Mouse (Mus musculus) lung, embryonic 14.5 days (tissue): Measurements from ENCODE around the gene Dxo. TPM values are rescaled to one million over a fixed set of nuclear protein-coding genes. Genes with fewer than 3 reads are reported as not detected.
"Not testable (repeated sequence)": the region's sequence is repeated elsewhere in the genome, so short reads cannot be mapped to it uniquely, and the experiment has no call there.

ENCODE experiments used
- ATAC-seq: fragments of 200-750 bp; cut with Nextera tagmentation; 2 replicates; pipeline ENCODE4 v1.8.0; 2017; ENCODE audit warnings: mild to moderate bottlenecking, moderate TSS enrichment, moderate library complexity; ENCODE audit not compliant: insufficient read depth
- DNase-seq: peaks from one replicate; pipeline ENCODE4 v3.0.0-alpha.2; 2015
- H3K27ac ChIP-seq: fragments of 300-500 bp; sonication (generic); 2 replicates; pipeline ENCODE4 v1.5.1; 2014; ENCODE audit warnings: low read depth, mild to moderate bottlenecking, moderate library complexity
- H3K27me3 ChIP-seq: fragments of 300-500 bp; sonication (generic); 2 replicates; pipeline ENCODE4 v1.6.1; 2014; ENCODE audit warnings: low read length, control low read depth; ENCODE audit not compliant: insufficient read depth
- H3K36me3 ChIP-seq: fragments of 300-500 bp; sonication (generic); 2 replicates; pipeline ENCODE4 v1.6.1; 2014; ENCODE audit warnings: control low read depth; ENCODE audit not compliant: insufficient read depth
- H3K4me1 ChIP-seq: fragments of 300-500 bp; sonication (generic); 2 replicates; pipeline ENCODE4 v1.6.1; 2014; ENCODE audit warnings: antibody characterized with exemption, control low read depth; ENCODE audit not compliant: insufficient read depth
- H3K4me2 ChIP-seq: fragments of 300-500 bp; sonication (generic); 2 replicates; pipeline ENCODE4 v1.6.1; 2014; ENCODE audit warnings: mild to moderate bottlenecking
- H3K4me3 ChIP-seq: fragments of 300-500 bp; sonication (generic); 2 replicates; pipeline ENCODE4 v1.5.1; 2014; ENCODE audit warnings: low read depth, low read length
- H3K9ac ChIP-seq: fragments of 300-500 bp; sonication (generic); 2 replicates; pipeline ENCODE4 v1.6.1; 2014
- H3K9me3 ChIP-seq: fragments of 300-500 bp; sonication (generic); 2 replicates; pipeline ENCODE4 v1.6.1; 2016; ENCODE audit warnings: low read depth, low read length, control low read depth
- CTCF ChIP-seq: IDR thresholded peaks from 2 replicates; pipeline ENCODE4 v1.5.1; 2016; ENCODE audit warnings: antibody characterized with exemption, low read depth
- WGBS: fragments of 180-500 bp; shearing (Covaris S2); extraction: QIAGEN DNeasy Blood & Tissue Kit; methylation state at CpG from one replicate; pipeline ENCODE4 v1.1.7; 2014; 5-methylcytosine and 5-hydroxymethylcytosine counted together
- polyA plus RNA-seq: library from polyadenylated mRNA; unstranded; fragments of >200 nt; fragmentation: Nextera tagmentation; extraction: Ambion mirVana; gene quantifications from 2 replicates; pipeline ENCODE4 v1.2.1, GENCODE M21; 2014

The Dxo gene
- polyA plus RNA-seq, 1 experiment from 2014 or later, result 71.5 TPM

DNA sequence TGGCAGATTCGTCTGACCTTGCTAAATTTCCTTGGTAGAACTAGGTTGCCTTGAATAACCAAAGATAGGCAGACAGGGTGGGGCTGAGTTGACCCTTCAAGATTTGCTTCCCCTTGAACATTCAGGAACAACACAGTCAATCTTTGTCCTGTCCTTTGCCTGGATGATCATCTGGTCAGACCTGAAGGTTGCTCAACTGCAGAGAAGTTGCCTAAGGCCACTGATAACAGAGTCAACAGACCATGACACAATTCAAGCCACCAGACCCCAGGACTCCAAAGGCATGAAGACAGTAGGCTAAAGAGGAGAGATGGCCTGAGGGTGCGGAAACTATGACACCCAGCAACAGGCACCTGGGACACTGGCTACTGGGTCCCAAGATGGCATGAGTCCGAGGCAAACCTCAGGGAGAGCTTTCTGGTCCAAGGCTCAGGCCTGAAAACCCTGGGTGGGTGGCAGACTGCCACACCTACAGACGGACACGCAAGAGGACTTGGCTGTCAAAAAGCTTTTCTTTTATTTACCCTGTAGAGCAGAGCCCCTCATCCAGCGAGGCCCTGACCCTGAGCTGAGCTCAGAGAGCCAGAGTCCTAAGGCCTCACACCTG lies 28.1 kb upstream of the Dxo start:
- ATAC-seq, result no peak

DNA sequence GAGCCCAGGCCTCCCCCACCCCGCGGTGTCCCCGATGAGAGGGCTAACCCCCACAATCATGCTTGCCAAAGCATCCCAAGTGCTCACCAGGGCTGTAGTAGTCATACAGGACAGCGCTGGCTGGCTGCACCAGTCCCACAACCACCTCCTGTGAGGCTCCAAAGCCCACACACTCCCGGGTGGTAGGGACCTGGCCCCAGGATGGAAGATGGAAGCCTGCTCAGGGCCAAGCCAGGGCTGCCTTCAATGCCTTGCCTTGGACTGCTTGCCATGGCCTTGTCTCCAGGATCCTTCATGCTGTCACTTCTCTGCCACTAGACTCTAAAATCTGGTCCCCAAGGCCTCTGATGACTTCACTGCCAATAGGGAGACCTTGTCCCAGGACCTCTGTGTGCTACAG lies 26.4 kb upstream of the Dxo start:
- H3K36me3 ChIP-seq, H3K27me3 ChIP-seq, H3K4me1 ChIP-seq, H3K9me3 ChIP-seq, H3K27ac ChIP-seq, DNase-seq, H3K9ac ChIP-seq, H3K4me2 ChIP-seq, H3K4me3 ChIP-seq, ATAC-seq: not testable (repeated sequence)
- WGBS, result 89% methylated on average over 5 of the region's 5 CpGs

More for the DNA sequence above, 28.1 kb upstream of the Dxo start:
- Histone ChIP-seq H3K9me3 (0 out of 2 replicates have a peak, but pooled peaks cover 7% of the 10 kb centered on the region), H3K36me3 (no peaks in the 10 kb centered on the region), H3K4me3 (no peak overlapping the region), H3K4me2 (no peak overlapping the region), H3K9ac (no peak overlapping the region), H3K27me3 (no peaks in the 10 kb centered on the region), H3K27ac (no peak overlapping the region), H3K4me1 (no peaks in the 10 kb centered on the region)
- no peak for TF ChIP-seq CTCF
- 77% methylated on average over 6 of the region's 6 CpGs for WGBS
- no peak for DNase-seq

DNA sequence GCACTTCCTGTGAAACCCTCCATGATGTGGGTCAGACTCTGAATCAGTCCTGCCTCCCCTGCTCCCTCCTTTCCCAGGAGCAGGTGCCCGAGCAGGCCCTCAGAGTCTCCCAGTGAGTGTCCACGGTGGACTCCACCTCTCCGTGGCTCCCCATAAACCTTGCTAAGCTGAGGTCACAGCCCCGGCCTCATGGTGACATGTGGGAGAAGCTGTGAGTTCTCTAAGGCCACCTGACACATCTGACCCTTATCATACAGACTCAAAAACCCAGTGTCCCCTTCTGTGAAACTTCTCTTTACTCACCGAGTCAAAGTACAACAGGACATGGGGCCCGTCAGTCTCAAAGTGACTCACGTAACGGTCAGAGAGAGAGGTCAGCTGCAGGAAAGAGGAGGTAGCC lies 26.0 kb upstream of the Dxo start:
- not testable (repeated sequence) for H3K9me3 ChIP-seq, H3K27ac ChIP-seq, H3K9ac ChIP-seq, H3K4me3 ChIP-seq, H3K36me3 ChIP-seq, ATAC-seq, DNase-seq, H3K4me1 ChIP-seq, H3K27me3 ChIP-seq, H3K4me2 ChIP-seq
- 63% methylated on average over 7 of the region's 8 CpGs for WGBS

DNA sequence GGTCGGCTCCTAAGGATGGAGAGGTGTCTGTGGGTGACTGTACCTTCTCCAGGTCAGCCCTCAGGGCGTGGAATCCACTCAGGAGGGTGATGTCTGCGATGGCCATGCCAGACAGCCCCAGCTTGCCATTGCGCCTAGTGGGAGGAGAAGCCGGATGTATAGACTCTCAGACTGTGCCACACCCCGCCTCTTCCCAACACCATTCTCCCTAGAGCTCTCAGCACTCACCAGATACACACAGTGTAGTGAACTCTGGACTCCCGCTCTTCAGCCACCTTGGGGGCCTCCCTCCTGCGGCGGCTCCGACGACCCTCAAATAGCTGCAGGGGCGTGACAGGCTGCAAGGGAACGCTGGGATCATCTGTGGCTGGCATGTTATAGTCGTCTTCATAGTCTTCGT lies 25.5 kb upstream of the Dxo start:
- Histone ChIP-seq H3K27ac (no peak overlapping the region), H3K9me3 (no peaks in the 10 kb centered on the region), H3K9ac (no peak overlapping the region), H3K4me3 (no peak overlapping the region), H3K4me1 (no peaks in the 10 kb centered on the region), H3K4me2 (no peak overlapping the region), H3K36me3 (no peaks in the 10 kb centered on the region), H3K27me3 (no peaks in the 10 kb centered on the region)
- WGBS, result 60% methylated on average over 15 of the region's 15 CpGs
- no peak for TF ChIP-seq CTCF
- ATAC-seq, result no peak
- DNase-seq, result no peak

DNA sequence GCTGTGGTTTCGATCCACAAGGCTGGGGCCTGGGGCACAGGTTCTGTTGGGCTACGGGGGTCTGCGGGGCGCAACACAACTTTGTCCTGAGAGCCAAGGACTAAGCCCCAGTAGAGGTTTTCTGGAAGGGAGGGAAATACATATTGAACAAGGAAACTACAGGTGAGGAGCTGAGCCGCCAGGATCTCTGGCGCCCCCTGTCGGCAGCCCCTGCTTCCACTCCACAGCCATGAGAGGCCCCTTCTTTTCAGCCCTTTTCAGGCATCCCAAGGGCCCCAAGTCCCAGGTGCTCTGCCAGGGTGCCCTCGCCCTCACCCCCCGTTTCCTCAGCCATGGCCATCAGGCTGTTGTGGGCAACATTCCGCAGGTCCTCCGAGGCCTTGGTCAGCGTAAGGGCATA lies 23.1 kb upstream of the Dxo start:
- H3K27me3 ChIP-seq, H3K9ac ChIP-seq, H3K27ac ChIP-seq, ATAC-seq, H3K36me3 ChIP-seq, H3K4me1 ChIP-seq, H3K4me3 ChIP-seq, H3K4me2 ChIP-seq, H3K9me3 ChIP-seq: not testable (repeated sequence)
- WGBS, result 62% methylated on average over 12 of the region's 12 CpGs
- peak; percentile 41 for DNase-seq
- TF ChIP-seq CTCF, result peak; percentile 71

DNA sequence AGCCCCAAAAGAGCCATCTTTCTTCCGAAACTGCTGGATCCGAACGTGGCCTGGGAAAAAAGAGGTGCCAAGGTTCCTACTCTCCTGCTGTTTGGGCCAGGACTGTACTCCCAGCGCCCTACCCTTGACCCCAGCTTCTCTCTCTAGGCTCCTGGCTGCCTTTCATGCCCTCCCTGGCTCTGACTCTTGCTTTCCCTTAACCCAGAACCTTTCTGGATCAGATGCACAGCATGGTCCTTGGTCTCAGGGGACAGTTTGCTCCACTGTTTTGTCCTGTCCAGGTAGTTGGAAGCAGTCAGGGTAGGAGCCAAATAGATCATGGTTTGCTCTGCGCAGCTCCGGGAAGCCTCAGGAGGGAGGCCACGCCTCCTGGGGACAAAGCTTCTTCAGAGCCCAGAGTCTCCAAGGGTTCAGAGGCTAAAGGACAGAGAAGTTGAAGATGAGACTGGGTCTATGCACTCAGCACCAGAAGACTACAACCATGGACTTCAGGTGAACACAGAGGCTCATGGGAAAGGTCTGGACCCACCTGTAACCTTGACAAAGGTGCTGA lies 21.9 kb upstream of the Dxo start:
- TF ChIP-seq CTCF, result no peak
- Histone ChIP-seq H3K9ac (no peak overlapping the region), H3K4me3 (no peak overlapping the region), H3K27me3 (no peaks in the 10 kb centered on the region), H3K36me3 (no peaks in the 10 kb centered on the region), H3K4me1 (no peaks in the 10 kb centered on the region), H3K4me2 (no peak overlapping the region), H3K9me3 (no peaks in the 10 kb centered on the region), H3K27ac (no peak overlapping the region)
- 77% methylated on average over 7 of the region's 7 CpGs for WGBS
- ATAC-seq, result no peak
- DNase-seq, result no peak

DNA sequence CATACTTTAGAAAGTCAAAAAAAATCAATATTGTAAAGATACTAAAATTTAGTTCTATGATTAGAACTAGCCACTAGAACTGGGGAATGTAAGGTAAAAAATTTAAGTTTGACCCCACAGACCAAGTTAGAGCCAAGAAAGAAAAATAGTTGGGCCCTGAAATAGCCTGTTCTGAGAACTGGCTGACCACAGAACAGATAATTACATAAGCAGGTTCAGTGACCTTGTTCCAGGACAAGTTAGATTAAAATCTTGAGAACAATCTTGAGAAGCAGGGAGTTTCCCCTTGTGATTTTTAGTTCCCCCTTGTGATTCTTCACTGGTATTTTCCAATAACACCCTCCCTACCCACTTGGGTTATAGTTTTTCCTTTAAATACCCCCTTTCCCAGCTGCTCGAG lies 6.0 kb upstream of the Dxo start:
- DNase-seq, H3K27ac ChIP-seq, H3K9me3 ChIP-seq, H3K9ac ChIP-seq, H3K4me3 ChIP-seq, H3K4me1 ChIP-seq, ATAC-seq, H3K4me2 ChIP-seq, H3K27me3 ChIP-seq: not testable (repeated sequence)
- 83% methylated on average over 1 of the region's 1 CpGs for WGBS
- H3K36me3 ChIP-seq, result peaks cover 39% of the 10 kb centered on the region
